Mouse (Mus musculus): ENCODE data around the gene Emid1. TPM values are rescaled to one million over a fixed set of nuclear protein-coding genes. Genes with fewer than 3 reads are reported as not detected.

Emid1 gene
- total and polyA plus RNA-seq, 3 experiments = not detected

GRCm38 (mm10) chr11:5062860-5063505 lies 89.1 kb downstream of the Emid1 start:
- H3K4me2 ChIP-seq (ENCODE audit: insufficient read depth, low read depth, poor library complexity, severe bottlenecking) = no peak overlapping the region

GRCm38 (mm10) chr11:5062326-5062725 lies 89.7 kb downstream of the Emid1 start:
- no peak for DNase-seq (ENCODE audit: extremely low read depth)
- peak overlapping the region in 1 of 3 experiments; percentile 3 for H3K4me3 ChIP-seq (replicated peaks in 1 of 3; ENCODE audit: low read depth in 2 of 3, low read length in 2 of 3, poor library complexity in 1 of 3)
- peaks cover 24% of the 10 kb centered on the region for H3K27me3 ChIP-seq (replicated peaks)
- H3K4me2 ChIP-seq (ENCODE audit: insufficient read depth, low read depth, poor library complexity, severe bottlenecking) = peak overlapping the region; percentile 63
- TF ChIP-seq CHD1 (IDR thresholded peaks at IDR 0.05; ENCODE audit: low read depth, low read length) (no peak), BHLHE40 (IDR thresholded peaks at IDR 0.05; ENCODE audit: low read depth, low read length) (peak; percentile 33), USF1 (IDR thresholded peaks at IDR 0.05; ENCODE audit: low read depth, low read length) (peak; percentile 62), NRF1 (IDR thresholded peaks at IDR 0.05; ENCODE audit: low read depth, low read length) (0 out of 2 replicates have a peak, but pooled peaks have one; percentile 3), USF2 (conservative IDR thresholded peaks at IDR 0.05; ENCODE audit: low read depth, low read length) (peak; percentile 20; the same call in 1 of the 2 replicates), JUN (IDR thresholded peaks at IDR 0.05; ENCODE audit: insufficient read depth, low read depth, low read length) (no peak)
- H3K9ac ChIP-seq (ENCODE audit: insufficient read depth, low read depth) = no peak overlapping the region
- dilution Hi-C loops (cut with MboI; ENCODE audit: extremely low pct_ligation_motif_present, extremely low pct_unique_long_range_greater_than_20kb, low sequenced_read_pairs) (no loop called here), in situ Hi-C loops (cut with MboI; ENCODE audit: low pct_ligation_motif_present, low pct_unique_long_range_greater_than_20kb, low sequenced_read_pairs) (loop anchor here (5.0 kb wide), 1 partner anchor 35 kb away; the partner anchor contains the start of genes Ewsr1 and Rhbdd3)
- H3K79me2 ChIP-seq (replicated peaks; ENCODE audit: control insufficient read depth, extremely low read depth, insufficient read depth, poor library complexity, severe bottlenecking) = no peaks in the 10 kb centered on the region
- peaks cover 34 to 66% of the 10 kb centered on the region in 2 experiments for H3K4me1 ChIP-seq (ENCODE audit: control insufficient read depth in 1 of 2, insufficient read depth in 2 of 2)
- peaks cover 0 to 14% of the 10 kb centered on the region in 2 experiments for H3K36me3 ChIP-seq (replicated peaks in 1 of 2; ENCODE audit: control insufficient read depth in 1 of 2, insufficient read depth in 1 of 2, low read length in 1 of 2)
- H3K27ac ChIP-seq (ENCODE audit: insufficient read depth, low read depth) = peak overlapping the region; percentile 3; the same call in 1 of the 2 replicates
- no peaks in the 10 kb centered on the region for H3K9me3 ChIP-seq (replicated peaks; ENCODE audit: low read length)

More at GRCm38 (mm10) chr11:5062860-5063505, 89.1 kb downstream of the Emid1 start:
- Histone ChIP-seq H3K27ac (ENCODE audit: insufficient read depth, low read depth) (no peak overlapping the region), H3K79me2 (replicated peaks; ENCODE audit: control insufficient read depth, extremely low read depth, insufficient read depth, poor library complexity, severe bottlenecking) (no peaks in the 10 kb centered on the region), H3K4me1 (ENCODE audit: control insufficient read depth in 1 of 2, insufficient read depth in 2 of 2) (peaks cover 34 to 60% of the 10 kb centered on the region in 2 experiments), H3K4me3 (replicated peaks in 1 of 3; ENCODE audit: low read depth in 2 of 3, low read length in 2 of 3, poor library complexity in 1 of 3) (no peak overlapping the region), H3K9ac (ENCODE audit: insufficient read depth, low read depth) (no peak overlapping the region), H3K36me3 (replicated peaks in 1 of 2; ENCODE audit: control insufficient read depth in 1 of 2, insufficient read depth in 1 of 2, low read length in 1 of 2) (peaks cover 0 to 16% of the 10 kb centered on the region in 2 experiments), H3K27me3 (replicated peaks) (peaks cover 24% of the 10 kb centered on the region), H3K9me3 (replicated peaks; ENCODE audit: low read length) (no peaks in the 10 kb centered on the region)
- dilution Hi-C loops (cut with MboI; ENCODE audit: extremely low pct_ligation_motif_present, extremely low pct_unique_long_range_greater_than_20kb, low sequenced_read_pairs) = no loop called here
- TF ChIP-seq ETS1 (conservative IDR thresholded peaks at IDR 0.05; ENCODE audit: low read depth, low read length) = no peak
- no peak for TF ChIP-seq USF1 (IDR thresholded peaks at IDR 0.05; ENCODE audit: low read depth, low read length)
- TF ChIP-seq USF2 (conservative IDR thresholded peaks at IDR 0.05; ENCODE audit: low read depth, low read length) = no peak
- TF ChIP-seq ZC3H11A (IDR thresholded peaks at IDR 0.05; ENCODE audit: low read depth, low read length) = no peak
- no peak for TF ChIP-seq POLR2A (IDR thresholded peaks at IDR 0.05; ENCODE audit: low read depth, low read length)
- no peak for TF ChIP-seq MYC (IDR thresholded peaks at IDR 0.05; ENCODE audit: low read depth, low read length)
- no peak for TF ChIP-seq JUND (conservative IDR thresholded peaks at IDR 0.05; ENCODE audit: low read depth, low read length)
- TF ChIP-seq TBP (conservative IDR thresholded peaks at IDR 0.05; ENCODE audit: low read depth, low read length) = no peak
- no peak for TF ChIP-seq MAFK (IDR thresholded peaks at IDR 0.05; ENCODE audit: insufficient replicate concordance, low read length)
- TF ChIP-seq SMC3 (IDR thresholded peaks at IDR 0.05; ENCODE audit: low read depth, low read length) = no peak
- no peak for TF ChIP-seq MAZ (IDR thresholded peaks at IDR 0.05; ENCODE audit: low read depth, low read length)
- TF ChIP-seq NRF1 (IDR thresholded peaks at IDR 0.05; ENCODE audit: low read depth, low read length) = no peak
- TF ChIP-seq MAX (IDR thresholded peaks at IDR 0.05; ENCODE audit: low read length) = no peak
- TF ChIP-seq CTCF (conservative IDR thresholded peaks at IDR 0.05 in 1 of 2, IDR thresholded peaks at IDR 0.05 in 1 of 2; ENCODE audit: low read depth in 2 of 2, low read length in 2 of 2) = no peak
- no peak for TF ChIP-seq RCOR1 (conservative IDR thresholded peaks at IDR 0.05; ENCODE audit: low read depth, low read length)
- TF ChIP-seq ELF1 (IDR thresholded peaks at IDR 0.05; ENCODE audit: low read depth, low read length) = no peak
- TF ChIP-seq ZNF384 (IDR thresholded peaks at IDR 0.05; ENCODE audit: low read depth, low read length) = no peak
- TF ChIP-seq BHLHE40 (IDR thresholded peaks at IDR 0.05; ENCODE audit: low read depth, low read length) = no peak
- no peak for TF ChIP-seq RAD21 (IDR thresholded peaks at IDR 0.05; ENCODE audit: low read depth, low read length)
- in situ Hi-C loops (cut with MboI; ENCODE audit: low pct_ligation_motif_present, low pct_unique_long_range_greater_than_20kb, low sequenced_read_pairs) = loop anchor here (5.0 kb wide), 1 partner anchor 34 kb away; the partner anchor contains the start of genes Ewsr1 and Rhbdd3
- no peak for DNase-seq (ENCODE audit: extremely low read depth)
